Mouse (Mus musculus) ES-E14 (cell line): ENCODE results near the gene Qpctl.
"Not testable (repeated sequence)": the region's sequence is repeated elsewhere in the genome, so short reads cannot be mapped to it uniquely, and the experiment has no call there.

Experiments used
- CHD2 ChIP-seq: IDR thresholded peaks from 2 replicates; pipeline ENCODE4 v1.6.1; 2014; ENCODE audit warnings: mild to moderate bottlenecking, low read depth, low read length, inconsistent platforms
- HCFC1 ChIP-seq: IDR thresholded peaks from 2 replicates; pipeline ENCODE4 v1.6.1; 2012; ENCODE audit warnings: low read length, inconsistent platforms, borderline replicate concordance; ENCODE audit not compliant: insufficient read depth
- MAFK ChIP-seq: IDR thresholded peaks from 2 replicates; pipeline ENCODE4 v1.6.1; 2014; ENCODE audit warnings: mild to moderate bottlenecking, low read depth, low read length, inconsistent platforms; ENCODE audit not compliant: insufficient read depth

- TF ChIP-seq CHD2, HCFC1, MAFK: not testable (repeated sequence)
These were observed 2.0 kb upstream of the Qpctl start for GRCm38 (mm10) chr7:19151121-19151520.
